18 mouse cellular contexts compared by ENCODE assay signal in genomic region chr8:122989976-122990375, GRCm38 (mm10). TPM values are rescaled to one million over a fixed set of nuclear protein-coding genes. Genes with fewer than 3 reads are reported as not detected.
DNase-seq lines count a peak whose midpoint lies in the region; ATAC-seq and TF ChIP-seq lines count a peak whose summit lies in the region.
"Had no signal": no experiment of that assay in that cellular context is flagged by ENCODE, and none has a peak within 500 bp of the region (broad histone marks: within the 10 kb centered on the region; RNA-seq: fewer than 3 reads in every experiment).

No protein-coding gene starts in this region.

- no peak for TF ChIP-seq CTCF in liver, postnatal 0 days (IDR thresholded peaks at IDR 0.05; ENCODE audit: low read depth)

- no peak overlapping the region for H3K4me2 ChIP-seq in liver, postnatal 0 days (ENCODE audit: low read depth, low read length)
- H3K4me2 ChIP-seq in intestine, embryonic 16.5 days (ENCODE audit: low read depth, low read length): no peak overlapping the region
- H3K4me2 ChIP-seq: embryonic facial prominence, embryonic 13.5 days; liver, embryonic 11.5 days; midbrain, embryonic 12.5 days had no signal

- H3K9me3 ChIP-seq in liver, postnatal 0 days (ENCODE audit: low read length): no peaks in the 10 kb centered on the region
- no peaks in the 10 kb centered on the region for H3K9me3 ChIP-seq in intestine, embryonic 16.5 days (ENCODE audit: control insufficient read depth, low read length)
- H3K9me3 ChIP-seq: embryonic facial prominence, embryonic 13.5 days; heart, embryonic 10.5 days; midbrain, embryonic 12.5 days had no signal

- no peak for DNase-seq in liver, postnatal 0 days
- DNase-seq in liver (no peak), 3T3-L1 (ENCODE audit: low read depth, low spot score) (peak; percentile 73)
- peak; percentile 70 for DNase-seq in T-cell, adult 2 months (ENCODE audit: low spot score)
- no peak for DNase-seq in left cerebral cortex, adult 8-10 months (ENCODE audit: low spot score in 2 of 2)
- DNase-seq in embryo, embryonic 10.5 days (ENCODE audit: low spot score): no peak
- DNase-seq: B cell, adult 2 months; cerebellum, adult 11-12 months; gastrocnemius, postnatal 14 days; heart, postnatal 36 days; lung, postnatal 10 days had no signal

- peaks cover 78% of the 10 kb centered on the region for H3K4me1 ChIP-seq in liver, postnatal 0 days (ENCODE audit: insufficient read depth)
- peaks cover 68% of the 10 kb centered on the region for H3K4me1 ChIP-seq in intestine, embryonic 16.5 days (ENCODE audit: control insufficient read depth, insufficient read depth, low read length)

- no peak overlapping the region for H3K27ac ChIP-seq in liver, postnatal 0 days (ENCODE audit: low read depth)
- peak overlapping the region; percentile 92 for H3K27ac ChIP-seq in intestine, embryonic 16.5 days (ENCODE audit: low read length)
- H3K27ac ChIP-seq: embryonic facial prominence, embryonic 13.5 days; heart, embryonic 10.5 days; kidney, postnatal 0 days; midbrain, embryonic 12.5 days had no signal

- H3K4me3 ChIP-seq in liver, postnatal 0 days (ENCODE audit: low read depth, low read length): no peak overlapping the region
- H3K4me3 ChIP-seq in intestine, embryonic 16.5 days (ENCODE audit: low read length): no peak overlapping the region
- H3K4me3 ChIP-seq: embryonic facial prominence, embryonic 13.5 days; heart, embryonic 10.5 days; midbrain, embryonic 12.5 days had no signal

- no peak for TF ChIP-seq EP300 in liver, postnatal 0 days (IDR thresholded peaks at IDR 0.05; ENCODE audit: low read depth)

- whole genome bisulfite sequencing in liver, postnatal 0 days (ENCODE audit: insufficient replicate concordance): 70% methylated on average over 2 of the region's 2 CpGs
- 74% methylated on average over 2 of the region's 2 CpGs for WGBS in intestine, embryonic 16.5 days

- no peaks in the 10 kb centered on the region for H3K36me3 ChIP-seq in liver, postnatal 0 days (replicated peaks; ENCODE audit: insufficient read depth, low read length)
- H3K36me3 ChIP-seq in intestine, embryonic 16.5 days (ENCODE audit: control insufficient read depth, insufficient read depth, low read length): no peaks in the 10 kb centered on the region
- H3K36me3 ChIP-seq: embryonic facial prominence, embryonic 13.5 days; heart, embryonic 10.5 days; midbrain, embryonic 12.5 days had no signal

- no peak overlapping the region for H3K9ac ChIP-seq in liver, postnatal 0 days (replicated peaks)
- no peak overlapping the region for H3K9ac ChIP-seq in intestine, embryonic 16.5 days (ENCODE audit: low read depth, low read length)
- H3K9ac ChIP-seq: embryonic facial prominence, embryonic 13.5 days; midbrain, embryonic 12.5 days had no signal

- H3K27me3 ChIP-seq in liver, postnatal 0 days (ENCODE audit: insufficient read depth, low read length): no peaks in the 10 kb centered on the region
- no peaks in the 10 kb centered on the region for H3K27me3 ChIP-seq in intestine, embryonic 16.5 days (replicated peaks; ENCODE audit: control insufficient read depth, insufficient read depth, low read length)
- H3K27me3 ChIP-seq: embryonic facial prominence, embryonic 13.5 days; midbrain, embryonic 12.5 days had no signal

- ATAC-seq in liver, postnatal 0 days: 0 out of 2 replicates have a peak, but pooled peaks have one; percentile 19
- no peak for ATAC-seq in intestine, embryonic 16.5 days
- ATAC-seq in erythroblast, adult 5-6 weeks (replicated peaks; ENCODE audit: low FRiP score, poor library complexity, severe bottlenecking): no peak

RNA-seq across cellular contexts. Expression of gene Ankrd11, which starts 52.1 kb away (rescaled TPM):
- polyA plus RNA-seq in liver, postnatal 0 days (2015; fragmentation: Nextera tagmentation; extraction: Ambion mirVana): 21.2 and 21.9 TPM in 2 replicates
- 19.2 and 19.5 TPM in 2 replicates for polyA plus RNA-seq in intestine, embryonic 16.5 days (2015; fragmentation: Nextera tagmentation; extraction: Ambion mirVana)
- 100 to 1,000 TPM; 146 to 152 (median 151) TPM for total RNA-seq in left cerebral cortex, adult 8-10 months (2022)
- 39.3 and 53.4 TPM in 2 replicates for total RNA-seq in erythroblast, adult 5-6 weeks (2015; ENCODE audit: low replicate concordance)
- total RNA-seq in erythroblast, adult 5-6 weeks (2017; ENCODE audit: low replicate concordance): 78.6 and 121 TPM in 2 replicates

Comparison
In these comparisons a context has a peak if more than half of its experiments do, and no peak if none do; other contexts are left out.
1. DNase-seq: peak in 3T3-L1 (single experiment) and T-cell, adult 2 months (single experiment); none in liver, postnatal 0 days (single experiment), liver (single experiment), left cerebral cortex, adult 8-10 months (0 of 2) and embryo, embryonic 10.5 days (single experiment).